Mouse (Mus musculus) Patski (cell line): Measurements from ENCODE around the gene Olfr237-ps1. TPM values are rescaled to one million over a fixed set of nuclear protein-coding genes. Genes with fewer than 3 reads are reported as not detected.
"Not testable (repeated sequence)": the region's sequence is repeated elsewhere in the genome, so short reads cannot be mapped to it uniquely, and the experiment has no call there.

Experiments
- ATAC-seq: fragments of 100-300 bp; one replicate; pipeline ENCODE4 v1.8.0; 2021
- CTCF ChIA-PET: fragments of 350-600 bp; sonication (Branson Sonifier 250); formaldehyde crosslinking; loops from one replicate; lab custom pipeline; 2022; ENCODE audit warnings: inconsistent platforms; lab: Charles Lee
- POLR2A ChIA-PET: fragments of 350-600 bp; sonication (Branson Sonifier 250); formaldehyde crosslinking; loops from one replicate; lab custom pipeline; 2022; ENCODE audit warnings: antibody characterized with exemption, inconsistent platforms; lab: Charles Lee
- DNase-seq: peaks from one replicate; pipeline ENCODE4 v3.0.0-alpha.2; 2011; ENCODE audit warnings: low read depth, low spot score
- H3K27me3 ChIP-seq: fragments of 371-371 bp; one replicate; pipeline ENCODE4 v1.5.1; 2021
- CTCF ChIP-seq: fragments of 100-300 bp; IDR thresholded peaks from one replicate; pipeline ENCODE4 v1.5.1; 2021
- in situ Hi-C: fragments of 300-500 bp; cut with MboI; formaldehyde crosslinking; loops from 3 replicates; pipeline ENCODE4 v1.11.1; 2018; ENCODE audit warnings: low pct_unique_long_range_greater_than_20kb, mixed read lengths
- polyA plus RNA-seq: library from polyadenylated mRNA; unstranded; gene quantifications from one replicate; pipeline ENCODE4 v1.2.3, GENCODE M21; 2021

Gene Olfr237-ps1
- not detected for polyA plus RNA-seq

GRCm38 (mm10) chr6:43146267-43146666, at the start of gene Olfr237-ps1:
Olfr237-ps1 (plus strand) TSS chr6:43146567.
- CTCF ChIA-PET, in situ Hi-C loops: not testable (repeated sequence)

DNA sequence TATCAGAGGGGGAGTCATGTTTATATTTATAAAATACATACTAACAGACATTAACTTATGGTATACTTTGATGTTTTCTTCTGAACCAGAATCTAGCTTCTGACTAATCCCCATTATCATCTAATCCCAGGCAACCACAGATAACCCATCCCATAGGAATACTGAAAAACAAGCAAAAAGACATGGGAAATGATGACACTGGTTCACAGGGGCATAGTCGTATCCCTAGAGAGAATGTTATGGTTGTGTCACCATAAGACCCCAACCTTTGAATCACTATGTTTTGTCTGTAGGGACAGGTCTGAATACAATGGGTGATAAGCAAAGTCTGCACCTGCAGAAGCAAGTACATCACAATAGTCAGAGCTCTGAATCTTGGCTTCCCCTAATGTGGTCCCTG, 40.3 kb upstream of the Olfr237-ps1 start, which contains the start of gene Olfr441:
Gene Olfr441, plus strand, starts transcription at position 301 of the 400 bp plus-strand sequence.
- POLR2A ChIA-PET, ATAC-seq, DNase-seq, CTCF ChIA-PET, in situ Hi-C loops, H3K27me3 ChIP-seq: not testable (repeated sequence)

More at GRCm38 (mm10) chr6:43146267-43146666, at the start of gene Olfr237-ps1:
- POLR2A ChIA-PET, ATAC-seq, H3K27me3 ChIP-seq, DNase-seq: not testable (repeated sequence)

DNA sequence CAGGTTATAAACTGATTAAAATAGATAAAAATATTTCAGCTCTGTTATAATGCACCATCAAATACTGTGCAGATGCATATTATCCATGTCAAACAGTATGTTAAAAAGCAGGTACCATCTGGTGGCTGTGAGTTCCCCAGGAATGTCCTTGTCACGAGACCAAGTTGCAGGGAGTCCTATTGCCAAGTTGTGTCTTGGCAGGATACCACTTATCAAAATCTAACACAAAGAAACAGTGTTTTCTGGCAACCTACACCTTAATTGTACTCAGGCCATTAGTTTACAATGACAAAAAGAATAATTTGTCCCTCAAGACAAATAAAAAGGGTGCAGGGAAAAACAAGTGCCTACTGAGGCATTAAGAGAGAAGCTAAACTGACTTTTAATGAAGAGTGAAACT, 13.1 kb downstream of the Olfr237-ps1 start:
- no peak for DNase-seq
- in situ Hi-C loops = no loop called here
- POLR2A ChIA-PET = no interaction called here
- TF ChIP-seq CTCF = no peak
- no peak for ATAC-seq
- CTCF ChIA-PET = no interaction called here
- H3K27me3 ChIP-seq = peaks cover 13% of the 10 kb centered on the region

DNA sequence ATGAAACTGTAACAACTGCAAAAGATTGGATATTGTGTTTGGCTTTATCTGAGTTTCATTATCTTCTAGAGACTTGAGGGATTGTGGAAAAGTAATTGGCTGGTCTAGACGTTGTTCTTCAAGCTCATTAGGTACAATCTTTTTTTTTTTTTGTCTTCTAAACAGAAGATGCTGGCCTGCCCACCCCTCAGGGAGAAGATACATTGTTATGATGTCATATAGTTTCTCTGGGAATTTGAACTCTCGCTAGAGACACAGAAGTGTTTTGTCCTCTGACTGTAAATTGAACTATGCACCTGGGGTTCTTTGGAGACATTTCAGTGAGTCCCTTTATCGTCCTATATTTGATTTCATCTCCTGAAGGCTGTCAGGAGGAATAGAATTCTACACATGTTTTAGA, 16.6 kb downstream of the Olfr237-ps1 start, which contains the start of gene Olfr437:
Gene Olfr437, plus strand, starts transcription at position 301 of the 400 bp plus-strand sequence.
- CTCF ChIA-PET = no interaction called here
- POLR2A ChIA-PET = no interaction called here
- DNase-seq (no peak), ATAC-seq (no peak)
- peaks cover 17% of the 10 kb centered on the region for H3K27me3 ChIP-seq
- in situ Hi-C loops = no loop called here
- TF ChIP-seq CTCF = no peak

- in situ Hi-C loops = no loop called here
- CTCF ChIA-PET = no interaction called here
- POLR2A ChIA-PET = no interaction called here
- no peak for ATAC-seq
- no peak for TF ChIP-seq CTCF
- DNase-seq = no peak
- peaks cover 21% of the 10 kb centered on the region for H3K27me3 ChIP-seq
These were observed 20.9 kb downstream of the Olfr237-ps1 start for GRCm38 (mm10) chr6:43167246-43167645.

- peaks cover 16% of the 10 kb centered on the region for H3K27me3 ChIP-seq
- CTCF ChIA-PET = interaction anchor here (0.7 to 1.6 kb wide), 3 partner anchors 31 to 125 kb away, joined by 3 read pairs; no protein-coding TSS in a partner anchor
- POLR2A ChIA-PET = no interaction called here
- ATAC-seq = no peak
- DNase-seq = no peak
- TF ChIP-seq CTCF = no peak
- in situ Hi-C loops = no loop called here
These were observed 25.5 kb downstream of the Olfr237-ps1 start, which contains the start of gene Olfr13 for GRCm38 (mm10) chr6:43171840-43172239. Olfr13 (plus strand) TSS chr6:43172140.

- in situ Hi-C loops = no loop called here
- POLR2A ChIA-PET = no interaction called here
- peaks cover 6% of the 10 kb centered on the region for H3K27me3 ChIP-seq
- CTCF ChIA-PET = no interaction called here
- ATAC-seq = no peak
- no peak for DNase-seq
- TF ChIP-seq CTCF = no peak
These were observed 31.8 kb downstream of the Olfr237-ps1 start for GRCm38 (mm10) chr6:43178129-43178528.

GRCm38 (mm10) chr6:43178584-43179501, 32.5 kb downstream of the Olfr237-ps1 start:
- TF ChIP-seq CTCF = no peak
- no peak for DNase-seq
- no peak for ATAC-seq
- ChIA-PET POLR2A (no interaction called here), CTCF (no interaction called here)
- H3K27me3 ChIP-seq = peaks cover 6% of the 10 kb centered on the region
- in situ Hi-C loops = no loop called here

DNA sequence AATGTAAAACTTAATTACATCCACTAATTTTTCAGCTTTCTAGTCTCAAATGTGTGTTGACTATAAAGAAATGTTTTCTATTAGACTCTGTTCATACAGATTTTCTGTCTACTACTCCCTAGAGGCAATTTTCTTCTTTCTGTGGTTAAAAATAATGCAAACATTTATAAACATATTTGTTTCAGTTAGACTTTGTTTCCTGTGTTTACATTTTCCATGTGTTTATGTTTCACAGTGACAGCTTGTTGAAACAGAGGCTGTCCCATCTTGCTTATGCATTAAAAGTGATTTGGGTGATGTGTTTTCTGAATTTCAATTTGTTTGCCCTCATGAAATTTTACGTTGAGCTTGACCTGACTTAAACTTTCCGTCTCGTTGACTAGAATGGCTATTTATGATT, 44.6 kb downstream of the Olfr237-ps1 start:
- no peak for TF ChIP-seq CTCF
- no peak for ATAC-seq

GRCm38 (mm10) chr6:43196781-43197180, 50.4 kb downstream of the Olfr237-ps1 start, which contains the start of gene Olfr435:
Olfr435 (plus strand) TSS chr6:43197146.
- ChIA-PET CTCF (no interaction called here), POLR2A (no interaction called here)
- peaks cover 20% of the 10 kb centered on the region for H3K27me3 ChIP-seq
- TF ChIP-seq CTCF = no peak
- DNase-seq (no peak), ATAC-seq (no peak)
- in situ Hi-C loops = no loop called here

More for the DNA sequence above, 44.6 kb downstream of the Olfr237-ps1 start:
- ChIA-PET CTCF (interaction anchor here (1.1 to 1.6 kb wide), 3 partner anchors 9 to 22 kb away, joined by 3 read pairs; no protein-coding TSS in a partner anchor), POLR2A (no interaction called here)
- no peaks in the 10 kb centered on the region for H3K27me3 ChIP-seq
- in situ Hi-C loops = no loop called here
- DNase-seq = no peak

- ATAC-seq (no peak), DNase-seq (no peak)
- in situ Hi-C loops = no loop called here
- TF ChIP-seq CTCF = no peak
- ChIA-PET CTCF (no interaction called here), POLR2A (no interaction called here)
- H3K27me3 ChIP-seq = peaks cover 20% of the 10 kb centered on the region
These were observed 51.7 kb downstream of the Olfr237-ps1 start for GRCm38 (mm10) chr6:43198094-43198493.
